Mouse (Mus musculus) myocyte (in vitro differentiated cells): ENCODE measurements at regions not wholly inside any gene's neighbourhood (a gene's known extent, or its start where the extent isn't known, plus 50 kb on each side); places are given as distances from the start of the nearest gene placed in this dataset.

Source experiments
- CEBPB ChIP-seq: IDR thresholded peaks from 2 replicates; pipeline ENCODE4 v1.6.1; 2011; ENCODE audit warnings: mild to moderate bottlenecking, moderate library complexity; ENCODE audit not compliant: poor library complexity, insufficient read depth, severe bottlenecking
- E2F4 ChIP-seq: IDR thresholded peaks from one replicate; pipeline ENCODE4 v1.6.1; 2011; ENCODE audit warnings: mild to moderate bottlenecking, control low read depth, moderate library complexity; ENCODE audit not compliant: insufficient read depth
- MAX ChIP-seq: IDR thresholded peaks from one replicate; pipeline ENCODE4 v1.6.1; 2011; ENCODE audit warnings: low read depth, mild to moderate bottlenecking, control low read depth
- MYOD1 ChIP-seq, 3 experiments: IDR thresholded peaks; one replicate each; pipeline ENCODE4 v1.6.1; 2011; ENCODE audit warnings: control low read depth in 2 of 3, low read depth in 2 of 3, mild to moderate bottlenecking in 2 of 3, moderate library complexity in 1 of 3; ENCODE audit not compliant: insufficient read length in 2 of 3, control insufficient read depth in 1 of 3
- MYOG ChIP-seq, 3 experiments: IDR thresholded peaks; one replicate each; pipeline ENCODE4 v1.6.1; 2011; ENCODE audit warnings: control low read depth in 2 of 3, low read depth in 2 of 3, mild to moderate bottlenecking in 2 of 3; ENCODE audit not compliant: insufficient read length in 2 of 3, control insufficient read depth in 1 of 3, insufficient read depth in 1 of 3
- POLR2A ChIP-seq: IDR thresholded peaks from one replicate; pipeline ENCODE4 v1.6.1; 2011; ENCODE audit warnings: low read depth, mild to moderate bottlenecking, control low read depth, moderate library complexity; ENCODE audit not compliant: insufficient read length
- REST ChIP-seq: IDR thresholded peaks from one replicate; pipeline ENCODE4 v1.6.1; 2011; ENCODE audit warnings: mild to moderate bottlenecking, control low read depth, moderate library complexity; ENCODE audit not compliant: insufficient read depth, insufficient read length
- TCF12 ChIP-seq: IDR thresholded peaks from one replicate; pipeline ENCODE4 v1.6.1; 2011; ENCODE audit warnings: mild to moderate bottlenecking, control low read depth; ENCODE audit not compliant: poor library complexity, insufficient read depth, severe bottlenecking
- USF1 ChIP-seq: IDR thresholded peaks from one replicate; pipeline ENCODE4 v1.6.1; 2011; ENCODE audit warnings: low read depth, mild to moderate bottlenecking, control low read depth, moderate library complexity

DNA sequence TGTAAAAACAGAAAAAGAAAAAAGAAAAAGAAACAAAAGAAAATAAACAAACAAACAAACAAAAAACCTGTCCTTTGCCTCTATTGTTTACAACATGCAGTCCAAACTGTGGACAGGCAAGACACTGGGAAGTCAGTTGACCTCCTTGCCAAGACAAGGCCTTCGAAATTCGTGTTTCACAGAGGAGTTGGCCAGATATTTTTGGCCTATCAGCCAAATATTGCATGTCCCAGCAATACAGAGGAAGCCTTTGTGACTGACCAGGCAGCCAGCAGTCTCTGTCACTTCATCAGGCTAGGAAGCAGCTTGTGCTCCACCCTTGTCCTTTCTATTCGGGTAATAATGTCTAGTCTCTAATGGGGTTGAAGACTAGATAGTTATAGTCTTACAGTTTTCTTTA, 1017.7 kb downstream of the Fstl5 start:
- TF ChIP-seq POLR2A (no peak), CEBPB (no peak), MAX (no peak), USF1 (no peak), REST (no peak), TCF12 (no peak), MYOD1 (IDR thresholded peaks at IDR 0.05; ENCODE audit: control insufficient read depth in 1 of 3, insufficient read length in 2 of 3, low read depth in 2 of 3) (no peak), E2F4 (no peak), MYOG (IDR thresholded peaks at IDR 0.05; ENCODE audit: control insufficient read depth in 1 of 3, insufficient read depth in 1 of 3, insufficient read length in 2 of 3, low read depth in 2 of 3) (no peak)
